Mouse (Mus musculus): ENCODE results near the gene Hoxc6.

DNA sequence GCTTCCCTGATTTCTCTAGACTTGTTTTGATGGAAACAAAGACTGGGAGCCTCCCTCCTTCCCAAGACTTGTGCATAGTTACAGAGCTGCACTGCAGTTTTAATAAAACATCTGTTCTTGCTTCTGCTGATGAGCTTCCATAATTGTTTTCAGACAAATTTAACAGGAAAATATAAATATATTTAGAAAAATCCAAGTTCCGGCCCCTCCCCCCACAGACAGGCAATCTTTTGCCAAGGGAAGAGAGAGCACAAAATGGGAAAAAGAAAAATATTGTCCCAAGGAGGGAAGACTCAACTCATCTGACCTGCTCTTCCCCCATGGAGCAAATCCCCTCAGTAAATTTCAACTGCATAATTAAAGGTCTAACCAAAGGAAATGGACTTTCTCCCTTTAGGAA is 8.3 kb downstream of the Hoxc6 start:
- no peak for TF ChIP-seq CTCF (IDR thresholded peaks at IDR 0.05; ENCODE audit: low read depth, low read length)
- TF ChIP-seq POLR2AphosphoS5 (IDR thresholded peaks at IDR 0.05; ENCODE audit: insufficient replicate concordance, low read depth, low read length) = no peak
- TF ChIP-seq TAL1 (conservative IDR thresholded peaks at IDR 0.05; ENCODE audit: low read depth, low read length) = no peak
- no peak for TF ChIP-seq GATA1 (IDR thresholded peaks at IDR 0.05; ENCODE audit: borderline replicate concordance, low read length)
- no peak for TF ChIP-seq GATA2 (IDR thresholded peaks at IDR 0.05; ENCODE audit: borderline replicate concordance, low read depth, low read length)
